Mouse (Mus musculus) hindbrain, embryonic 13.5 days (tissue): ENCODE measurements at regions not wholly inside any gene's neighbourhood (a gene's known extent, or its start where the extent isn't known, plus 50 kb on each side); places are given as distances from the start of the nearest gene placed in this dataset.
A peak's percentile ranks its signal among the peaks of the same experiment; 100 is the strongest.
"Not testable (repeated sequence)": the region's sequence is repeated elsewhere in the genome, so short reads cannot be mapped to it uniquely, and the experiment has no call there.

Experiments used
- ATAC-seq: fragments of 200-750 bp; cut with Nextera tagmentation; 2 replicates; pipeline ENCODE4 v1.8.0; 2017; ENCODE audit warnings: moderate TSS enrichment; ENCODE audit not compliant: low FRiP score
- H3K27ac ChIP-seq: fragments of 300-500 bp; sonication (generic); 2 replicates; pipeline ENCODE4 v1.5.1; 2015; ENCODE audit warnings: inconsistent platforms, mild to moderate bottlenecking, moderate library complexity
- H3K27me3 ChIP-seq: fragments of 300-500 bp; sonication (generic); 2 replicates; pipeline ENCODE4 v1.6.1; 2015; ENCODE audit warnings: mild to moderate bottlenecking, inconsistent platforms
- H3K36me3 ChIP-seq: fragments of 300-500 bp; sonication (generic); 2 replicates; pipeline ENCODE4 v1.6.1; 2015; ENCODE audit warnings: mild to moderate bottlenecking, inconsistent platforms
- H3K4me1 ChIP-seq: fragments of 300-500 bp; sonication (generic); replicated peaks from 2 replicates; pipeline ENCODE4 v1.6.1; 2015; ENCODE audit warnings: inconsistent platforms
- H3K4me2 ChIP-seq: fragments of 300-500 bp; sonication (generic); 2 replicates; pipeline ENCODE4 v1.6.1; 2015; ENCODE audit warnings: inconsistent platforms, mild to moderate bottlenecking, moderate library complexity
- H3K4me3 ChIP-seq: fragments of 300-500 bp; sonication (generic); 2 replicates; pipeline ENCODE4 v1.5.1; 2015; ENCODE audit warnings: mild to moderate bottlenecking, inconsistent platforms
- H3K9ac ChIP-seq: fragments of 300-500 bp; sonication (generic); 2 replicates; pipeline ENCODE4 v1.6.1; 2015; ENCODE audit warnings: mild to moderate bottlenecking, inconsistent platforms
- H3K9me3 ChIP-seq: fragments of 300-500 bp; sonication (generic); 2 replicates; pipeline ENCODE4 v1.6.1; 2016; ENCODE audit warnings: inconsistent platforms
- WGBS: fragments of 180-500 bp; shearing (Covaris S2); methylation state at CpG from one replicate; pipeline ENCODE4 v1.1.7; 2015; 5-methylcytosine and 5-hydroxymethylcytosine counted together

DNA sequence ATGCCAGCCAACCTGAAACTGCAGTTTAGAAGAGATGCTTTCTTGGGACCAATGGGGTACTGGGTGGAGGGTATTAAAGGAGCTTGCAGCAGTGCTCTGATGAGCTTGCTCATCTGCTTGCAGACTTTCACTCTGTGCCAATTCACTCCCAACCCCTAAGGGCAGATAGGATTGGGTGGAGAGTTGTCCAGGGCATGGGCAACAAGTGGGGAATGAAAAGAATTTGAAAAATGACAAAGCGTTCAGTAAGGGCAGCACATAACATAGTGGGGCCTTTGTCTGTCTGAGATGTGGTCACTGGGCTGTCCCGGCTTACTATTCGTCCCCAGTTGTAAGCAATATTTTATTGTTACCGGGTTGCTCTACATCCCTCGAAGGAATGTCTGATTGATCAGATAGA, 170.7 kb downstream of the Ube2e3 start:
- H3K27me3 ChIP-seq = no peaks in the 10 kb centered on the region
- no peak for ATAC-seq
- 22% methylated on average over 5 of the region's 5 CpGs for WGBS
- no peak overlapping the region for H3K4me3 ChIP-seq
- no peaks in the 10 kb centered on the region for H3K36me3 ChIP-seq
- H3K4me2 ChIP-seq = no peak overlapping the region
- no peaks in the 10 kb centered on the region for H3K9me3 ChIP-seq
- H3K9ac ChIP-seq = no peak overlapping the region
- H3K4me1 ChIP-seq = peaks cover 4% of the 10 kb centered on the region; the same call in 1 of the 2 replicates
- H3K27ac ChIP-seq = no peak overlapping the region

DNA sequence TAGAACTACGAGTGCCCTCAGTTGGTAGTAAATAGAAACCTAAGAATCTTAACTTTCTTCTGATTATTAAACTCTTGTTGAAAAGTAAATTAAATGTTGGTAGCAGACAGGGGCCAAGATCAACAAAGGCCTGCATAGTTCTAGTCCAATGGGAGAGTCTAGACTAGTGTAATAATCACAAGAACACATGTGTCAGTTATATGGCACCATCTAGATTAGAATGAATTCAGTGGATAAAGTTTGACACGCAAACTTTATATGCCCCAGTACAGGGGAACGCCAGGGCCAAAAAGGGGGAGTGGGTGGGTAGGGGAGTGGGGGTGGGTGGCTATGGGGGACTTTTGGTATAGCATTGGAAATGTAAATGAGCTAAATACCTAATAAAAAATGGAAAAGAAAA, 176.9 kb downstream of the Ube2e3 start:
- 86% methylated on average over 3 of the region's 3 CpGs for WGBS
- H3K27ac ChIP-seq, H3K9me3 ChIP-seq, H3K27me3 ChIP-seq, H3K4me2 ChIP-seq, ATAC-seq, H3K36me3 ChIP-seq, H3K4me1 ChIP-seq, H3K9ac ChIP-seq, H3K4me3 ChIP-seq: not testable (repeated sequence)

GRCm38 (mm10) chr2:79045508-79045907, 177.6 kb downstream of the Ube2e3 start:
- no peak overlapping the region for H3K4me3 ChIP-seq
- WGBS = 72% methylated on average over 4 of the region's 4 CpGs
- H3K4me2 ChIP-seq = no peak overlapping the region
- H3K36me3 ChIP-seq = no peaks in the 10 kb centered on the region
- no peaks in the 10 kb centered on the region for H3K27me3 ChIP-seq
- ATAC-seq = no peak
- no peaks in the 10 kb centered on the region for H3K9me3 ChIP-seq
- H3K27ac ChIP-seq = no peak overlapping the region
- no peak overlapping the region for H3K9ac ChIP-seq
- H3K4me1 ChIP-seq = peaks cover 7% of the 10 kb centered on the region; the same call in 1 of the 2 replicates

GRCm38 (mm10) chr2:79048020-79048419, 180.1 kb downstream of the Ube2e3 start:
- Histone ChIP-seq H3K4me2 (peak overlapping the region; percentile 45), H3K9ac (peak overlapping the region; percentile 46; the same call in 1 of the 2 replicates), H3K4me3 (peak overlapping the region; percentile 23), H3K4me1 (peaks cover 7% of the 10 kb centered on the region; the same call in 1 of the 2 replicates), H3K9me3 (no peaks in the 10 kb centered on the region), H3K27me3 (no peaks in the 10 kb centered on the region), H3K27ac (peak overlapping the region; percentile 85), H3K36me3 (no peaks in the 10 kb centered on the region)
- peak; percentile 92 for ATAC-seq
- 9% methylated on average over 7 of the region's 7 CpGs for WGBS

DNA sequence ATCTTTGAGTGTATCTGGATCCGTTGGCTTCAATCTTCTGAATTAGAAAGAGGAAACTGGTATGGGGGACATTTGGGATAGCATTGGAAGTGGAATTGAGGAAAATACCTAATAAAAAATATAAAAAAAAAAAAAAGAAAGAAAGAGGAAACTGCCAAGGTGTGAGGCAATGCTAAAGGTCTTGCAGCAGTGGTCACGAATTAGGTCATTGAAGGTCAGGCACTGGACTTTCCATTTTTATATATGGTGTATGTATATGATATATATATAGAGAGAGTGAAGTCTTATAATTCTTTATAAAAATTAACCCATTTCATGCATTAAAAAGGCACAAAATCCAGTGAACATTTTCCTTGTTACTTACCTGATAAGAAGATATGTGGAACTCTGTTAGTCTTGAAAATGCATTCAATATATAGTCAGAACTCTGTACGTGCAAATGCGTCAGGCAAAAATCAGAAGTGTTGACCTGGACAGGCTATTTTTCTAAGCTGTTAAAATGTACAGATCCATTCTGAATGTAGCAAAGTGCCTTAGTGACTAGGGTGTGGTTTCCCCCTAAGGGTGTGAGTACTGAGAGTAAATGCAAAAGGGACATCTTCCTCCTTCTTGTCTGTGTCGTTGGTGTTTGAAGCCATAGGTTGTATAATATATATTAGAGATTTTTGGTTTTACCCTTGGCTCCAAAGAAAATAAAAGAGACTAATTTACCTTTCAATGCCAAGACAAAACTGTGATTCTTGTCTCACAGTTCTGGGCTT, 181.0 kb downstream of the Ube2e3 start:
- ATAC-seq = no peak
- no peaks in the 10 kb centered on the region for H3K9me3 ChIP-seq
- WGBS = 88% methylated on average over 5 of the region's 5 CpGs
- H3K4me3 ChIP-seq = no peak overlapping the region
- no peak overlapping the region for H3K9ac ChIP-seq
- H3K4me1 ChIP-seq = peaks cover 7% of the 10 kb centered on the region; the same call in 1 of the 2 replicates
- H3K27ac ChIP-seq = peak overlapping the region; percentile 85; the same call in 1 of the 2 replicates
- no peak overlapping the region for H3K4me2 ChIP-seq
- H3K27me3 ChIP-seq = no peaks in the 10 kb centered on the region
- no peaks in the 10 kb centered on the region for H3K36me3 ChIP-seq

DNA sequence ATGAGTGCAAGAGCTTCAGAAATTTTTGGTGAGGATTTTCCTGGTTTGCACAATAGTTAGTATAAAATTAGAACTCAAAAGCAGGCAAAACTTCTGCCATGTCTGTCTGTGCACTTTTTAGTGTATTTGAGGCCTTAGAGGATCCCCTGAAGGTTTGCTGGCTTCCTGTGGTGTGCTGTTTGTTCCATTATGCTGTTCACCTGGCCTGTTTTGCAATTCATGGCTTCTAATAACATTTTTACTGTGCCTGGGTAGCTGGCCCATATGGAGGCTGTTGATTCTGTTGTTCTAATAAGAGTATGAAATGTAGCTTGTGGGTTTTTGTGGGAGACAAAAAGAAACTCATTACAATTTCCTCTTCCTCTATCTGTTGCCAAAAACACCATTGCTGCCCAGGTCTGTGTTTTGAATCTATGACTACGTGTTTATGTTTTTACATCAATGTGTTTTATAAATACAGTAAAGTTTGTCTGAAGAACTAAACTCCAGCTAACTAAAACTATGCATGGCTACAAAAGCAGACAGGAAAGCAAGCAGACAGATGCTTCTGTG, 182.6 kb downstream of the Ube2e3 start:
- H3K27me3 ChIP-seq = no peaks in the 10 kb centered on the region
- H3K4me2 ChIP-seq = no peak overlapping the region
- no peaks in the 10 kb centered on the region for H3K36me3 ChIP-seq
- H3K27ac ChIP-seq = no peak overlapping the region
- no peak for ATAC-seq
- H3K9ac ChIP-seq = no peak overlapping the region
- H3K4me3 ChIP-seq = no peak overlapping the region
- no peaks in the 10 kb centered on the region for H3K9me3 ChIP-seq
- WGBS = 91% methylated on average over 1 of the region's 1 CpGs
- H3K4me1 ChIP-seq = peaks cover 7% of the 10 kb centered on the region; the same call in 1 of the 2 replicates

DNA sequence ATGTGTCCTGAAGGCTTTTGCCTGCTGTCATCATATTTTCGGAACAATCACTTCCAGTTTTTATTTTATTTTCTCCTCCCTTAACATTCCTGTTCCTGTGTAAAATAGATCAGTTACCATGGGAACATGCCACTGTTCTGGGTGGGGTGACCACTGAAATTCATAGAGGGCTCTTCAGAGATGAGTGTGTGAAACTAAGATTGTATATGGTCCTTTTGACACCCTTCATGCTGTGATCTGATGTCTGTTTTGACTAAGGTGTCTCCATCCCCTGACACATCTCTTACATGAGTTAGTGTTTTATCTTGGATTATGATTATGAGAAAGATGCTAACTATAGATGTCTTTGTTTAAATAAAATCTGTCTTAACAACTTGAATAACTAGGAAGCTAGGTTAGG, 184.3 kb downstream of the Ube2e3 start:
- no peak overlapping the region for H3K9ac ChIP-seq
- WGBS = 78% methylated on average over 1 of the region's 1 CpGs
- no peaks in the 10 kb centered on the region for H3K27me3 ChIP-seq
- peaks cover 7% of the 10 kb centered on the region; the same call in 1 of the 2 replicates for H3K4me1 ChIP-seq
- ATAC-seq = no peak
- no peak overlapping the region for H3K4me2 ChIP-seq
- no peak overlapping the region for H3K27ac ChIP-seq
- H3K36me3 ChIP-seq = no peaks in the 10 kb centered on the region
- no peaks in the 10 kb centered on the region for H3K9me3 ChIP-seq
- no peak overlapping the region for H3K4me3 ChIP-seq

GRCm38 (mm10) chr2:79056138-79056537, 188.2 kb downstream of the Ube2e3 start:
- no peak overlapping the region for H3K9ac ChIP-seq
- H3K9me3 ChIP-seq = no peaks in the 10 kb centered on the region
- no peaks in the 10 kb centered on the region for H3K27me3 ChIP-seq
- ATAC-seq = no peak
- H3K4me3 ChIP-seq = no peak overlapping the region
- no peaks in the 10 kb centered on the region for H3K36me3 ChIP-seq
- no peak overlapping the region for H3K27ac ChIP-seq
- H3K4me2 ChIP-seq = no peak overlapping the region
- H3K4me1 ChIP-seq = peaks cover 12% of the 10 kb centered on the region; the same call in 1 of the 2 replicates
- WGBS = 76% methylated on average over 2 of the region's 2 CpGs

DNA sequence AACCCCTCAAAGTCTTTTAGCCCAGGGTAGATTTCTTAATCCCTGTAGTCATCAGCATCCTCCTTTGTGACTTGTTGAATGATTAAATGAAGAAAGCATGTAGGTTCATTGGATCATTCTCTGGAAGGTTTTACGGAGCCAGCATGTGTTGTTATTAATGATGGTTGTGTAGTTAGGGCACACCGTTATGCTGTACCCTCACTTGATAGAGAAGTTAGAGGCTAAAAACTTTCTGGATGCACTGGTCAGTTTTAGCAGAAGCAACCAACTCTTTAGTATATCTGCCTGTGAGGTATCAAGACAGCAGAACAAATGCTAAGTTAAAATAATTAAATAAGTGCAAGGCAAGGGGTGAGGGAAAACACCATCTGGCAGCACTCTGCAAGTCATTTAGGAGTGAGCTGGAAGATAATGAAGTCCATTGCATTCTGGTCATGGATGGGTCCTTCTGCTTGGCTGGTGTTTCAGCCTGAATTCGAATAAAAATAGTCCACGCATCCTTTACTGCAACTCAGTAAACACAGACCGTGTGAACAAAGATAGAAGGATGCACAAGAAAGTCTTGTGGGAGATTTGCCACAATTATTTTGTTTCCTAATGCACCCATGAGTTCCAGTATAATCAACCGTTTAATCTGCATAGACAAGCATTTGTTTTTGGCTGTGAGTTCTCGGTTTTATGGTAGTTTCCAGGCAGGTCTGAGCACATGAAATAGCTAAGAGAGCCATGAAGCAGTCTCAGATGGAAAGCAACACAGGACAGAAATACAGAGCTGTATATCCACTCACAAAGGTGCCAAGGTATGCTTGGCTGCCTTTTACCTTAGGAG, 191.4 kb downstream of the Ube2e3 start:
- ATAC-seq = peak; percentile 84
- Histone ChIP-seq H3K9ac (no peak overlapping the region), H3K9me3 (no peaks in the 10 kb centered on the region), H3K27ac (peak overlapping the region; percentile 70), H3K4me1 (peaks cover 12% of the 10 kb centered on the region; the same call in 1 of the 2 replicates), H3K4me3 (no peak overlapping the region), H3K4me2 (no peak overlapping the region), H3K36me3 (no peaks in the 10 kb centered on the region), H3K27me3 (no peaks in the 10 kb centered on the region)
- WGBS = 41% methylated on average over 7 of the region's 7 CpGs

DNA sequence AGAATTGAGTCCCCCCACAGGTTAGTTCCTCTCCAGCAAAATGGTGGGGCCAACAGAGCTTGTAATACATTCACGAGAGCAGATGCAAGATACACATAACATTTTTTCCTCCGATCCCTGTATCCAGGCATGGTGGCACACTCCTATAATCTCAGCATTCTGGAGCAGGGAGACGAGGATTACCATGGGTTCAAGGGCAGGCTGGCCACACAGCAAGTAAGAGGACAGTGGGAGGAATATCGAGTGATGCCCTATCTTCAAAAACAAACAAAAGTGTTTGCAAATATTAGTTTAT, 192.0 kb downstream of the Ube2e3 start:
- H3K9me3 ChIP-seq = no peaks in the 10 kb centered on the region
- H3K4me2 ChIP-seq = no peak overlapping the region
- H3K27me3 ChIP-seq = no peaks in the 10 kb centered on the region
- WGBS = 66% methylated on average over 4 of the region's 4 CpGs
- no peak overlapping the region for H3K4me3 ChIP-seq
- peaks cover 12% of the 10 kb centered on the region; the same call in 1 of the 2 replicates for H3K4me1 ChIP-seq
- peak; percentile 54; the same call in 1 of the 2 replicates for ATAC-seq
- H3K9ac ChIP-seq = no peak overlapping the region
- H3K36me3 ChIP-seq = no peaks in the 10 kb centered on the region
- peak overlapping the region; percentile 70 for H3K27ac ChIP-seq

DNA sequence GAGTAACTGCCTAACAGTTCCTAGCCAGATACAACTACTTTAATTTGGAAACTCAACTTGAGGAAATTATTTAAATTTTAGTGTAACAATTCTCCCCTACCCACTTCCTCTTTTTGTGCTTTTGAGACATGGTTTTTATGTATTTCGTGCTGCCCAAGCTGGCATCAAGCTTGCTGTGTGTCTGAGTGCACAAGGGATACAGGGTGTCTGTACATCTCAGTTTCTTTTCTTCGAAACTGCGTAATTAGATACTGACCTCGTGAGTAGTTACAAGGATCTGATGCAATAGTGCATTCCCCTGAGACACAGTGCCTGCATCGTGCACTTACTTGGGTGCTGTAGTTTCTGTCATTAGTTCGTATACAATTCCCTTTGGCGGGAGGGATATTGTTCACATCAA, 192.4 kb downstream of the Ube2e3 start:
- no peaks in the 10 kb centered on the region for H3K36me3 ChIP-seq
- H3K9me3 ChIP-seq = no peaks in the 10 kb centered on the region
- H3K4me3 ChIP-seq = no peak overlapping the region
- H3K27me3 ChIP-seq = no peaks in the 10 kb centered on the region
- peaks cover 12% of the 10 kb centered on the region; the same call in 1 of the 2 replicates for H3K4me1 ChIP-seq
- 76% methylated on average over 7 of the region's 7 CpGs for WGBS
- H3K9ac ChIP-seq = no peak overlapping the region
- ATAC-seq = no peak
- no peak overlapping the region for H3K4me2 ChIP-seq
- H3K27ac ChIP-seq = no peak overlapping the region

- Histone ChIP-seq H3K4me2 (no peak overlapping the region), H3K4me1 (peaks cover 12% of the 10 kb centered on the region; the same call in 1 of the 2 replicates), H3K9me3 (no peaks in the 10 kb centered on the region), H3K27me3 (no peaks in the 10 kb centered on the region), H3K4me3 (no peak overlapping the region), H3K36me3 (no peaks in the 10 kb centered on the region), H3K27ac (no peak overlapping the region), H3K9ac (no peak overlapping the region)
- WGBS = 75% methylated on average over 4 of the region's 4 CpGs
- no peak for ATAC-seq
These were observed 193.6 kb upstream of the Itga4 start for GRCm38 (mm10) chr2:79061645-79062044.
